Mouse (Mus musculus) CH12.LX (cell line): ENCODE measurements around the gene Bloc1s1. TPM values are rescaled to one million over a fixed set of nuclear protein-coding genes. Genes with fewer than 3 reads are reported as not detected.

Experiments used
- DNase-seq: peaks from one replicate; pipeline ENCODE4 v3.0.0-alpha.2; 2013; ENCODE audit errors: extremely low read depth
- H3K27ac ChIP-seq: 2 replicates; pipeline ENCODE4 v1.5.1; 2012; ENCODE audit warnings: low read depth, mild to moderate bottlenecking, control low read depth, moderate library complexity; ENCODE audit not compliant: insufficient read depth
- H3K27me3 ChIP-seq: replicated peaks from 2 replicates; pipeline ENCODE3; 2012; ENCODE audit warnings: inconsistent platforms
- H3K36me3 ChIP-seq, 2 experiments: replicated peaks in 1 of 2; 2 replicates each; pipeline versions ENCODE3 to v1.6.1; 2012; ENCODE audit warnings: inconsistent platforms in 1 of 2, low read length in 1 of 2, mild to moderate bottlenecking in 1 of 2, mixed read lengths in 1 of 2, moderate library complexity in 1 of 2; ENCODE audit not compliant: control insufficient read depth in 1 of 2, insufficient read depth in 1 of 2
- H3K4me1 ChIP-seq, 2 experiments: 2 replicates each; pipeline ENCODE4 v1.6.1; 2012; ENCODE audit warnings: inconsistent platforms in 1 of 2, moderate library complexity in 1 of 2; ENCODE audit not compliant: insufficient read depth in 2 of 2, control insufficient read depth in 1 of 2
- H3K4me2 ChIP-seq: 2 replicates; pipeline ENCODE4 v1.6.1; 2012; ENCODE audit warnings: low read depth, mild to moderate bottlenecking, control low read depth; ENCODE audit not compliant: poor library complexity, insufficient read depth, severe bottlenecking
- H3K4me3 ChIP-seq, 3 experiments: fragments of 150-350 bp in 1 of 3; sonication (generic) in 1 of 3; replicated peaks in 1 of 3; 2 replicates each; pipeline versions ENCODE3 to v1.5.1; 2011 to 2012; ENCODE audit warnings: low read depth in 2 of 3, low read length in 2 of 3, mild to moderate bottlenecking in 2 of 3, moderate library complexity in 2 of 3, control low read depth in 1 of 3, improper control_type of control experiment in 1 of 3, inconsistent platforms in 1 of 3, mixed read lengths in 1 of 3; ENCODE audit not compliant: poor library complexity in 1 of 3
- H3K79me2 ChIP-seq: replicated peaks from 2 replicates; pipeline ENCODE4 v1.6.1; 2012; ENCODE audit warnings: mild to moderate bottlenecking, moderate library complexity; ENCODE audit not compliant: control insufficient read depth, poor library complexity, insufficient read depth, severe bottlenecking; ENCODE audit errors: extremely low read depth
- H3K9ac ChIP-seq: 2 replicates; pipeline ENCODE4 v1.6.1; 2012; ENCODE audit warnings: low read depth, mild to moderate bottlenecking, control low read depth, moderate library complexity; ENCODE audit not compliant: insufficient read depth
- H3K9me3 ChIP-seq: replicated peaks from 2 replicates; pipeline ENCODE3; 2012; ENCODE audit warnings: low read length, inconsistent platforms, mixed read lengths
- BHLHE40 ChIP-seq: IDR thresholded peaks from 2 replicates; pipeline ENCODE4 v1.6.1; 2011; ENCODE audit warnings: mild to moderate bottlenecking, low read depth, low read length, improper control_type of control experiment
- CHD1 ChIP-seq: IDR thresholded peaks from 2 replicates; pipeline ENCODE4 v1.6.1; 2012; ENCODE audit warnings: low read depth, low read length, improper control_type of control experiment, inconsistent platforms
- CHD2 ChIP-seq: IDR thresholded peaks from 2 replicates; pipeline ENCODE4 v1.6.1; 2011; ENCODE audit warnings: low read length, improper control_type of control experiment
- CTCF ChIP-seq, 2 experiments: IDR thresholded peaks in 1 of 2; conservative IDR thresholded peaks in 1 of 2; 2 replicates each; pipeline ENCODE4 v1.5.1; 2011 to 2012; ENCODE audit warnings: low read depth in 2 of 2, low read length in 2 of 2, improper control_type of control experiment in 1 of 2, inconsistent platforms in 1 of 2, mild to moderate bottlenecking in 1 of 2, moderate library complexity in 1 of 2
- E2F4 ChIP-seq: IDR thresholded peaks from 2 replicates; pipeline ENCODE4 v1.6.1; 2011; ENCODE audit warnings: low read depth, low read length, improper control_type of control experiment; ENCODE audit not compliant: insufficient replicate concordance
- ELF1 ChIP-seq: IDR thresholded peaks from 2 replicates; pipeline ENCODE4 v1.6.1; 2014; ENCODE audit warnings: low read depth, mild to moderate bottlenecking, inconsistent platforms, low read length, improper control_type of control experiment
- EP300 ChIP-seq: IDR thresholded peaks from 2 replicates; pipeline ENCODE4 v1.6.1; 2011; ENCODE audit warnings: low read length, improper control_type of control experiment
- ETS1 ChIP-seq: conservative IDR thresholded peaks from 2 replicates; pipeline ENCODE4 v1.6.1; 2012; ENCODE audit warnings: low read depth, mild to moderate bottlenecking, inconsistent platforms, low read length, improper control_type of control experiment, moderate library complexity
- GABPA ChIP-seq: IDR thresholded peaks from 2 replicates; pipeline ENCODE4 v1.6.1; 2012; ENCODE audit warnings: low read depth, low read length, improper control_type of control experiment, inconsistent platforms; ENCODE audit not compliant: insufficient replicate concordance
- HCFC1 ChIP-seq: IDR thresholded peaks from 2 replicates; pipeline ENCODE4 v1.6.1; 2012; ENCODE audit warnings: low read depth, mild to moderate bottlenecking, inconsistent platforms, low read length, improper control_type of control experiment
- IRF4 ChIP-seq: IDR thresholded peaks from 2 replicates; pipeline ENCODE4 v1.6.1; 2014; ENCODE audit warnings: low read depth, mild to moderate bottlenecking, inconsistent platforms, low read length, improper control_type of control experiment
- JUN ChIP-seq: IDR thresholded peaks from 2 replicates; pipeline ENCODE4 v1.6.1; 2011; ENCODE audit warnings: low read depth, mild to moderate bottlenecking, low read length, improper control_type of control experiment, moderate library complexity; ENCODE audit not compliant: insufficient read depth
- JUND ChIP-seq: conservative IDR thresholded peaks from 2 replicates; pipeline ENCODE4 v1.6.1; 2011; ENCODE audit warnings: low read depth, low read length, improper control_type of control experiment
- KAT2A ChIP-seq: IDR thresholded peaks from 2 replicates; pipeline ENCODE4 v1.6.1; 2012; ENCODE audit warnings: low read length, improper control_type of control experiment, inconsistent platforms; ENCODE audit not compliant: insufficient replicate concordance
- MAFK ChIP-seq: IDR thresholded peaks from 2 replicates; pipeline ENCODE4 v1.6.1; 2011; ENCODE audit warnings: low read length, improper control_type of control experiment; ENCODE audit not compliant: insufficient replicate concordance
- MAX ChIP-seq: IDR thresholded peaks from 2 replicates; pipeline ENCODE4 v1.6.1; 2011; ENCODE audit warnings: low read length, improper control_type of control experiment
- MAZ ChIP-seq: IDR thresholded peaks from 2 replicates; pipeline ENCODE4 v1.6.1; 2012; ENCODE audit warnings: low read depth, mild to moderate bottlenecking, inconsistent platforms, low read length, improper control_type of control experiment, moderate library complexity
- MEF2A ChIP-seq: IDR thresholded peaks from 2 replicates; pipeline ENCODE4 v1.6.1; 2014; ENCODE audit warnings: low read depth, mild to moderate bottlenecking, inconsistent platforms, low read length, improper control_type of control experiment, borderline replicate concordance
- MXI1 ChIP-seq: IDR thresholded peaks from 2 replicates; pipeline ENCODE4 v1.6.1; 2011; ENCODE audit warnings: mild to moderate bottlenecking, low read depth, low read length, improper control_type of control experiment
- MYC ChIP-seq: IDR thresholded peaks from 2 replicates; pipeline ENCODE4 v1.6.1; 2011; ENCODE audit warnings: low read depth, mild to moderate bottlenecking, improper control_type of control experiment, low read length
- NELFE ChIP-seq: IDR thresholded peaks from 2 replicates; pipeline ENCODE4 v1.6.1; 2011; ENCODE audit warnings: low read depth, low read length, improper control_type of control experiment
- NRF1 ChIP-seq: IDR thresholded peaks from 2 replicates; pipeline ENCODE4 v1.6.1; 2014; ENCODE audit warnings: low read depth, mild to moderate bottlenecking, inconsistent platforms, low read length, improper control_type of control experiment, moderate library complexity
- PAX5 ChIP-seq: IDR thresholded peaks from 2 replicates; pipeline ENCODE4 v1.6.1; 2012; ENCODE audit warnings: low read length, inconsistent platforms, mixed read lengths
- POLR2A ChIP-seq: IDR thresholded peaks from 2 replicates; pipeline ENCODE4 v1.6.1; 2011; ENCODE audit warnings: low read depth, mild to moderate bottlenecking, improper control_type of control experiment, low read length
- POLR2AphosphoS2 ChIP-seq: IDR thresholded peaks from 2 replicates; pipeline ENCODE4 v1.6.1; 2011; ENCODE audit warnings: low read depth, low read length, improper control_type of control experiment
- RAD21 ChIP-seq: IDR thresholded peaks from 2 replicates; pipeline ENCODE4 v1.6.1; 2011; ENCODE audit warnings: low read depth, mild to moderate bottlenecking, low read length, improper control_type of control experiment, moderate library complexity
- RCOR1 ChIP-seq: conservative IDR thresholded peaks from 2 replicates; pipeline ENCODE4 v1.6.1; 2012; ENCODE audit warnings: low read depth, mild to moderate bottlenecking, inconsistent platforms, low read length, improper control_type of control experiment
- SIN3A ChIP-seq: IDR thresholded peaks from 2 replicates; pipeline ENCODE4 v1.6.1; 2012; ENCODE audit warnings: low read length, improper control_type of control experiment, inconsistent platforms
- SMC3 ChIP-seq: IDR thresholded peaks from 2 replicates; pipeline ENCODE4 v1.6.1; 2011; ENCODE audit warnings: low read depth, low read length, improper control_type of control experiment
- TBP ChIP-seq: conservative IDR thresholded peaks from 2 replicates; pipeline ENCODE4 v1.6.1; 2011; ENCODE audit warnings: low read depth, low read length, improper control_type of control experiment
- TCF12 ChIP-seq: IDR thresholded peaks from 2 replicates; pipeline ENCODE4 v1.6.1; 2014; ENCODE audit warnings: low read depth, mild to moderate bottlenecking, inconsistent platforms, low read length, improper control_type of control experiment
- UBTF ChIP-seq: IDR thresholded peaks from 2 replicates; pipeline ENCODE4 v1.6.1; 2012; ENCODE audit warnings: low read depth, mild to moderate bottlenecking, inconsistent platforms, low read length, improper control_type of control experiment, moderate library complexity
- USF1 ChIP-seq: IDR thresholded peaks from 2 replicates; pipeline ENCODE4 v1.6.1; 2014; ENCODE audit warnings: low read depth, mild to moderate bottlenecking, inconsistent platforms, low read length, improper control_type of control experiment
- USF2 ChIP-seq: conservative IDR thresholded peaks from 2 replicates; pipeline ENCODE4 v1.6.1; 2011; ENCODE audit warnings: low read depth, low read length, improper control_type of control experiment
- ZC3H11A ChIP-seq: IDR thresholded peaks from 2 replicates; pipeline ENCODE4 v1.6.1; 2012; ENCODE audit warnings: low read depth, mild to moderate bottlenecking, inconsistent platforms, low read length, improper control_type of control experiment
- ZKSCAN1 ChIP-seq: IDR thresholded peaks from 2 replicates; pipeline ENCODE4 v1.6.1; 2012; ENCODE audit warnings: low read depth, inconsistent platforms, low read length, improper control_type of control experiment, borderline replicate concordance
- ZMIZ1 ChIP-seq: IDR thresholded peaks from 2 replicates; pipeline ENCODE4 v1.6.1; 2012; ENCODE audit warnings: low read depth, mild to moderate bottlenecking, inconsistent platforms, low read length, improper control_type of control experiment
- ZNF384 ChIP-seq: IDR thresholded peaks from 2 replicates; pipeline ENCODE4 v1.6.1; 2012; ENCODE audit warnings: low read depth, low read length, improper control_type of control experiment, inconsistent platforms
- dilution Hi-C: fragments of 300-500 bp; cut with MboI; formaldehyde crosslinking; loops from 2 replicates; pipeline ENCODE4 v1.14.3; 2020; ENCODE audit warnings: low sequenced_read_pairs; ENCODE audit not compliant: extremely low pct_unique_long_range_greater_than_20kb, extremely low pct_ligation_motif_present
- in situ Hi-C: fragments of 300-500 bp; cut with MboI; formaldehyde crosslinking; loops from 3 replicates; pipeline ENCODE4 v1.14.3; 2019; ENCODE audit warnings: low sequenced_read_pairs, low pct_ligation_motif_present, low pct_unique_long_range_greater_than_20kb, mixed read lengths
- polyA plus RNA-seq: library from polyadenylated mRNA; unstranded; fragments of >175 nt; gene quantifications from 2 replicates; pipeline ENCODE4 v1.2.1, GENCODE M21; 2012; ENCODE audit warnings: low read depth; ENCODE audit not compliant: insufficient read length
- total RNA-seq, 2 experiments: library from RNA; depleted of rRNA; stranded (reverse); fragments of 300-350 nt in 1 of 2; fragments of >200 nt in 1 of 2; gene quantifications; 2 replicates each; pipeline ENCODE4 v1.2.3; 2012 to 2014

The Bloc1s1 gene
- total and polyA plus RNA-seq, 3 experiments, result 34.1 to 74.4 (median 37.1) TPM

GRCm38 (mm10) chr10:128923013-128923691 is 683 bp downstream of the Bloc1s1 start:
- Histone ChIP-seq H3K4me2 (peak overlapping the region; percentile 80), H3K9me3 (no peaks in the 10 kb centered on the region), H3K27me3 (peaks cover 3% of the 10 kb centered on the region), H3K79me2 (no peaks in the 10 kb centered on the region), H3K4me3 (peak overlapping the region; percentile 81 to 91 (median 85)), H3K4me1 (peaks cover 6 to 21% of the 10 kb centered on the region in 2 experiments), H3K9ac (peak overlapping the region; percentile 96), H3K27ac (peak overlapping the region; percentile 64), H3K36me3 (peaks cover 3 to 31% of the 10 kb centered on the region in 2 experiments)
- dilution Hi-C loops (no loop called here), in situ Hi-C loops (no loop called here)
- TF ChIP-seq UBTF (no peak), USF1 (peak; percentile 99), MAZ (no peak; the same call in 1 of the 2 replicates), USF2 (peak; percentile 100), HCFC1 (peak; percentile 71), ELF1 (peak; percentile 93), CTCF (conservative IDR thresholded peaks at IDR 0.05 in 1 of 2, IDR thresholded peaks at IDR 0.05 in 1 of 2; ENCODE audit: low read depth in 2 of 2, low read length in 2 of 2) (0 out of 4 replicates have a peak, but pooled peaks of 1 of the 2 experiments have one; percentile 8), SIN3A (peak; percentile 99), CHD2 (peak; percentile 32; the same call in 1 of the 2 replicates), POLR2A (peak; percentile 62; the same call in 1 of the 2 replicates), ZMIZ1 (no peak; the same call in 1 of the 2 replicates), MAX (peak; percentile 97), BHLHE40 (peak; percentile 98), KAT2A (0 out of 2 replicates have a peak, but pooled peaks have one; percentile 40), CHD1 (no peak), MEF2A (no peak; the same call in none of the 2 replicates), GABPA (no peak), ZKSCAN1 (no peak), RAD21 (no peak), TCF12 (peak; percentile 34; the same call in 1 of the 2 replicates), EP300 (no peak), POLR2AphosphoS2 (no peak; the same call in 1 of the 2 replicates), ETS1 (0 out of 2 replicates have a peak, but pooled peaks have one; percentile 34), TBP (0 out of 2 replicates have a peak, but pooled peaks have one; percentile 46), PAX5 (no peak), ZNF384 (no peak), MAFK (no peak), RCOR1 (no peak), NRF1 (0 out of 2 replicates have a peak, but pooled peaks have one; percentile 48), JUN (no peak), SMC3 (no peak), MYC (0 out of 2 replicates have a peak, but pooled peaks have one; percentile 22), ZC3H11A (no peak), NELFE (peak; percentile 41; the same call in 1 of the 2 replicates), JUND (no peak), MXI1 (peak; percentile 91), IRF4 (peak; percentile 77), E2F4 (no peak)
- peak; percentile 87 for DNase-seq
